Mouse (Mus musculus) midbrain, embryonic 10.5 days (tissue): ENCODE data around the gene Tec. TPM values are rescaled to one million over a fixed set of nuclear protein-coding genes. Genes with fewer than 3 reads are reported as not detected.

ENCODE experiments used
- DNase-seq: peaks from one replicate; pipeline ENCODE4 v3.0.0-alpha.2; 2017; ENCODE audit warnings: low spot score
- H3K27ac ChIP-seq: fragments of 300-500 bp; sonication (generic); replicated peaks from 2 replicates; pipeline ENCODE4 v1.5.1; 2016; ENCODE audit warnings: mild to moderate bottlenecking
- H3K27me3 ChIP-seq: fragments of 300-500 bp; sonication (generic); 2 replicates; pipeline ENCODE4 v1.6.1; 2016; ENCODE audit warnings: low read depth, mild to moderate bottlenecking; ENCODE audit not compliant: poor library complexity, severe bottlenecking
- H3K36me3 ChIP-seq: fragments of 300-500 bp; sonication (generic); 2 replicates; pipeline ENCODE4 v1.6.1; 2016; ENCODE audit warnings: mild to moderate bottlenecking, moderate library complexity
- H3K4me1 ChIP-seq: fragments of 300-500 bp; sonication (generic); 2 replicates; pipeline ENCODE4 v1.6.1; 2016
- H3K4me3 ChIP-seq: fragments of 300-500 bp; sonication (generic); 2 replicates; pipeline ENCODE4 v1.5.1; 2016; ENCODE audit warnings: mild to moderate bottlenecking, moderate library complexity
- H3K9me3 ChIP-seq: fragments of 300-500 bp; sonication (generic); replicated peaks from 2 replicates; pipeline ENCODE4 v1.6.1; 2016; ENCODE audit warnings: mild to moderate bottlenecking
- WGBS: fragments of 180-500 bp; shearing (Covaris S2); methylation state at CpG from one replicate; pipeline ENCODE4 v1.1.7; 2016; 5-methylcytosine and 5-hydroxymethylcytosine counted together
- polyA plus RNA-seq: library from polyadenylated mRNA; unstranded; fragments of >200 nt; fragmentation: Nextera tagmentation; extraction: Ambion mirVana; gene quantifications from 2 replicates; pipeline ENCODE4 v1.2.1, GENCODE M21; 2016

Gene Tec
- polyA plus RNA-seq, 1 experiment from 2014 or later: 3.2 TPM

- WGBS: 58% methylated on average over 10 of the region's 10 CpGs
- Histone ChIP-seq H3K4me1 (0 out of 2 replicates have a peak, but pooled peaks cover 6% of the 10 kb centered on the region), H3K4me3 (no peak overlapping the region), H3K27me3 (no peaks in the 10 kb centered on the region), H3K9me3 (peaks cover 6% of the 10 kb centered on the region; the same call in 1 of the 2 replicates), H3K36me3 (no peaks in the 10 kb centered on the region), H3K27ac (no peak overlapping the region)
- no peak for DNase-seq
Measured at GRCm38 (mm10) chr5:72706722-72707121, 161.6 kb downstream of the Tec start.

GRCm38 (mm10) chr5:72706095-72706494 lies 162.2 kb downstream of the Tec start:
- WGBS: 48% methylated on average over 10 of the region's 10 CpGs
- Histone ChIP-seq H3K4me3 (no peak overlapping the region), H3K36me3 (no peaks in the 10 kb centered on the region), H3K27ac (no peak overlapping the region), H3K27me3 (no peaks in the 10 kb centered on the region), H3K4me1 (0 out of 2 replicates have a peak, but pooled peaks cover 6% of the 10 kb centered on the region), H3K9me3 (peaks cover 6% of the 10 kb centered on the region; the same call in 1 of the 2 replicates)
- no peak for DNase-seq

Other genes with a start within 250 kb of the Tec start
- not detected in 2 replicates for gene Cnga1, start 224.2 kb downstream of the Tec start, polyA plus RNA-seq
- gene Nipal1, start 220.7 kb downstream of the Tec start, polyA plus RNA-seq: 0.48 and 0.51 TPM in 2 replicates
- gene Txk, start 115.7 kb downstream of the Tec start, polyA plus RNA-seq: 0.06 TPM in 1 of 2 replicates, not detected in the other
- gene Slain2, start 45.8 kb upstream of the Tec start, polyA plus RNA-seq: 16.2 and 16.5 TPM in 2 replicates
- not detected in 2 replicates for gene Gm10135, start 106.2 kb upstream of the Tec start, polyA plus RNA-seq
- gene Slc10a4, start 138.4 kb upstream of the Tec start, polyA plus RNA-seq: 1.9 and 6.6 TPM in 2 replicates